Mouse (Mus musculus) sigmoid colon, adult 10 weeks (tissue): ENCODE data around the gene Gm27179. TPM values are rescaled to one million over a fixed set of nuclear protein-coding genes. Genes with fewer than 3 reads are reported as not detected.

Experiments used
- polyA plus RNA-seq: library from polyadenylated mRNA; stranded (reverse); fragments of 350-450 nt; fragmentation: Illumina TruSeq; extraction: RNeasy Lipid Tissue Mini Kit (QIAGEN cat#74804); gene quantifications from one replicate; pipeline ENCODE4 v1.2.3, GENCODE M21; 2014; ENCODE audit warnings: low read depth, low replicate concordance

Gm27179 gene
- not detected for polyA plus RNA-seq

DNA sequence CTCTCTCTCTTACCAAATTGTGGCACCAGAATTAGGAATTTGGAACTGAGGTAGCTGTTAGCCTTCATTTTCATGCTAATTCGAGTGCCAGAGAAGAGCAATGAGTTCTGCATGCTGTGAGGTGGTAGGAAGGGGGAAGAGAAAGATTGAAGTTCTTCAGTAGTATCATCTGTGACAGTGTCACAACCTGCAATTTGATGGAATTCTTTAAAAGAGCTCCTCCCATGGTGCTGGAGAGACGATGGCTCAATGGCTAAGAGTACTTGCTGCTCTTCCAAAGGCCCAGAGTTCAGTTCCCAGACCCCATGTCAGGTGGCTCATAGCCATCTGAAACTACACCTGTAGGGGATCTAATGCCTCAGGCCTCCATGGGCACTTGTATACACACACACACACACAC, at the start of gene Gm27179:
Gm27179 (minus strand) TSS at position 101 of the 400 bp plus-strand sequence.

DNA sequence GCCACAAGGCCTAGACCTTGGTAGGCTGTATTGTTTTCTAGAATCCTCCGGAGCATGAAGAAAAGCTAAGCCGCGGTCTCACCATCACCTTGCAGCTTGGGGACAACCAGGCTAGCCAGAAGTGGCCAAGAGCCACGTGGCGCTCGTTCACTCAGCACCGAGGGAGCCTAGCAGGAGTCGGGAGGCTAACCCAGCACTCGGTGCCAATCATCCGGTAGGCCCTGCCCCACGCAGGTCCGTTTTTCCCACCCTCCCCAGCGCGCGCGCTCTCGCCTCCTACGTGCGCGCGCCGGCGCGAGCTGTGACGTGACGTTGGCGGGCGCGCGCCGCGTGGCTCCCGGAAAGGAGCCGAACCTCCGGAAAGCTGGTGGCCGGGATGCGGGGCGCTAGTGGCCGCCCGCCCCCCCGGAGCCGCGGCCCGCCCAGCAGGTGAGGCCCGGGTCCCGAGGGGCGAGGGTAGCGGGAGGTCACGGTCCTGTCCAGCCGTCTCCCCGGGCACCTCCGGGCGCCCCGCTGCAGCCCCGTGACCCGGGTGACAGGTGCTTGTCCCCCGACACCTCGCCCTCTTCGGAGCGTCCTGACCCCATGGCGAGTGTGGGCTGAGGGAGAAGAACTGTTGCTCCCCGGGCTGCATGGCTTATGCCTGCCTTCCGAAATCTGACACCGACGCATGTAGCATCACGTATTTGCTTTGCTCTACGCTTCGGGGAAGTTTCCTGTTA, 42.9 kb upstream of the Gm27179 start, which contains the start of gene Entpd4b:
Entpd4b (plus strand) TSS at position 315 of the 722 bp plus-strand sequence.

DNA sequence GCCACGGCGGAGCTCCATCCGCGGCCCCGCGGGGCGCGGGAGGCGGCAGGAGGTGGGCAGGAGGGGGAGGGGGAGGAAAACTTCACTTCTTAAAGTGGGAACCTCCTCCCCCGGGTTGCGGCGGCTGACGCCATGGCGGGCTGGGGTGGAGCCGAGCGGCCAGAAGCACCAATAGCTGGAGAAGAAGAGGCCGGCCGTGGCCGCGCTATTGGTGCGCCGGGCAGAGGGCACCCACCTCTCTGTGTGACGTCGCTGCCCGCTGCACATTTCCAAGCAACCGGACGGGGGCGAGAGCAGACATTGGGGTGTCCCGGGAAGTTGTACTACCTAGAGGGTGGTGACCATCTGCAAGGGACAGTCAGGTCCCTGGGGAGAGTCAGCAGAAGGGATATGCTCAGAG, 9.2 kb downstream of the Gm27179 start, which contains the start of gene Gm16867:
Gm16867 (minus strand) TSS at position 189 of the 400 bp plus-strand sequence.

Other genes starting within 250 kb of the Gm27179 start
- gene Synb, start 218.2 kb downstream of the Gm27179 start, polyA plus RNA-seq = not detected
- gene Gm16867, start 9.2 kb downstream of the Gm27179 start, polyA plus RNA-seq = 1.3 TPM
- 7.5 TPM for gene Entpd4b, start 42.9 kb upstream of the Gm27179 start, polyA plus RNA-seq